Mouse (Mus musculus): Measurements from ENCODE around the gene Rnase13. TPM values are rescaled to one million over a fixed set of nuclear protein-coding genes. Genes with fewer than 3 reads are reported as not detected.
A peak's percentile ranks its signal among the peaks of the same experiment; 100 is the strongest.
"Not testable (repeated sequence)": the region's sequence is repeated elsewhere in the genome, so short reads cannot be mapped to it uniquely, and the experiment has no call there.

Gene Rnase13
- not detected for total RNA-seq (2021)

DNA sequence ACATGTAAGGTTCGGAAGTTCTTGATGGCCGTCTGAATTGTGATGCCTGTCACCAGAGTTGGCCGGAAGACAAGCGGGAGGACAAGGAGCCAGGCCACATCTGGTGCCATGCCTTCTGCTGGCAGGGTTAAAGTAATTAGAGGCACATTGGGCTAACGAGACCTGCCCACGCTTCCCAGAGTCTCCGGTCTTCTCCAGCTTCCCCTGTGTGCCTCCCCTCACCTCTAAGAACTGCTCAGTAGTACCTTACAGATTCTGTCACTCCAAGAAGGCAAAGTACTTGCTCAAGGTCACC is at the start of gene Rnase13:
Gene Rnase13 (minus strand): TSS at position 203 of the 295 bp plus-strand sequence.
- intact Hi-C loops (cut with DNase I), result no loop called here
- DNase-seq (ENCODE audit: extremely low spot score in 1 of 2, low spot score in 2 of 2), result no peak

DNA sequence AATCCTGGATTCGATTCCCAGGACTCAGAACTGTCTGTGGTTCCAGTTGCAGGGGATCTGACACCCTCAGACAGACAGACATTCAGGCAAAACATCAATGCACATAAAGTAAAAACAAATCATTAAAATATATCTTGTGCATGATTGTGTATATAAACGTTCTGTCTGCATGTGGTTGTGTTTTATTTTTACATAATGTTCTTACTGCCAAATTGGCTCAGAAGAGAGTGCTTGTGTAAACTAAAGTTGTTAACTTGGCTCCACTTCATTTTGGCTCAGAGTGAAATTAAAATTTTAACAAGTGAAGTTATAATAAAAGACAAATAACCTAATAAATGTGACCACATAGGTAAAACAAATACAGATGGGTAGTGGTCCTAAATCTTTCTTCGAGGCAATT is 44.8 kb upstream of the Rnase13 start:
- intact Hi-C loops (cut with DNase I), result no loop called here
- DNase-seq (ENCODE audit: extremely low spot score in 1 of 2, low spot score in 2 of 2), result no peak

DNA sequence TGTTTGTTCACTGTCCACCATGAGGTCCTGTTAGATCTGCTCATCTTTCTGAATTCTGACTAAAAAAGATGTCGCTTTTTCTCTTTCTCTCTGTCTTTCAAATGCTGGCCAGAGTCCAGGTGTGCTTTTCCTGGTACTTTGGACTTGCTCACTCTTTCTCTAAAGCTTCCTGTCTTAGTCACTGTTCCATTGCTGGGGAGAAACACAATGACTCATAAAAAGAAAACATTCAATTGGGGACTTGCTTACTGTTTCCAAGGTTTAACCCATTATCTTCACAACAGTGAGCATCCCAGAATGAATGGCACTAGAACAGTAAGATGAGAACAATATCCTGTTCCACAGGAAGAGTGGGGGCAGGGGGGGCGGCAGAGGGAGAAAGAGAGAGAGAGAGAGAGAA is 37.7 kb upstream of the Rnase13 start:
- no peak for DNase-seq (ENCODE audit: extremely low spot score in 1 of 2, low spot score in 2 of 2)
- intact Hi-C loops (cut with DNase I), result no loop called here

DNA sequence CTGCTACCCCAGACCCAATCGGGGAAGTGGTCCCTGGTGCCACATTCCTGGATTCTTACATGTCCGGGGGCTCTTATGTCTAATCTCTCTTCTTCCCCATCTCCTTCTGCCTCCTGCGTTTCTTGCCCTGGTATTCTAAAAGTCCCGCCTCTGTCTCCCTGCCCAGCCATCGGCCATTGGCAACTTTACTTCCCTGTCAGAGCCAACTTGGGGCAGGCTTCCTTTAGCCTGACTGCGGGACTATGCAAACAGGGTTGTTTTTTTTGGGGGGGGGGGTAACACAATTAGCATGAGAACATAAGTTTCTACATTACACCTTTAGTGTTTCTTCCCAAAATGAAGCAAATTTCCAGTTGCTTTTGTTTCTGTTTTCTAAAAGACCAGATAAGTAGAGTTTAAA is 20.8 kb upstream of the Rnase13 start:
- intact Hi-C loops (cut with DNase I), result no loop called here
- no peak for DNase-seq (ENCODE audit: extremely low spot score in 1 of 2, low spot score in 2 of 2)

DNA sequence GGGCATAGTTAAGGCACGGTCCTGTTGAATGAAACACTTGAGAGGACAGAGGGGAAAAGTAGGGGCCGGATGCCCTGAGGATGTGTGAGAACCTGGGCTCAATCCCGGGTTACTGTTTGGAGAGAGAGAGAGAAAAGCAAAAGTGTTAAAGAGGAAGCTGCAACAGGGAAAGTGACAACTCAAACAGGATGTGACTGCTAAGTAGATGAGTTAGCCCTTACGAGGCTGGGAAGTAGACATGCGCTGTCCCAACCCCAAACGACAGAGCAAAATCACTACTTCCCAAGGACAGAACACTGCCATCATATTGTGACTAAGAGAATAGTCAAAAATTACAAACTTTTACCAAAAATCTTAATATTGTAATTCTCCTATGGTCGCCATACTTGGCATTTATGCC is 19.7 kb upstream of the Rnase13 start:
- no peak for DNase-seq (ENCODE audit: extremely low spot score in 1 of 2, low spot score in 2 of 2)
- intact Hi-C loops (cut with DNase I), result no loop called here

DNA sequence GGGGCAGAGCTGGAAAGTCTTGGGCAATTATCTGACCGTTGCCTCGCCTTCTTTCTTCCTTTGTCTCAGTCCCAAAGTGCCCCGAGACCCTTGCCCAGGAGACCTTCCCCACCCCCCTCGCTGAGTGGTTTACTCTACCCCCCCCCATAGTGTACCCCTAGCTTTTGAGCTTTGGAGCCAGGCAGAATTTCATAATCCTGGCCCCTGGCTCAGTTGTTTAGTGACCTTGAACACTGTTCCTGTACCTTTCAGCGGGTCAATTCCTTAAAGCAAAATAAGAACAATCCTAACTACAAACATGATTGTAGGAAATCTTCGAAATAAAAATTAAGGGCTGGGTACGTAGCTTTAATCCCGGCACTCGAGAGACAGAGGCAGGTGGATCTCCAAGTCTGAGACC is 19.0 kb upstream of the Rnase13 start:
- intact Hi-C loops (cut with DNase I), result no loop called here
- no peak for DNase-seq (ENCODE audit: extremely low spot score in 1 of 2, low spot score in 2 of 2)

DNA sequence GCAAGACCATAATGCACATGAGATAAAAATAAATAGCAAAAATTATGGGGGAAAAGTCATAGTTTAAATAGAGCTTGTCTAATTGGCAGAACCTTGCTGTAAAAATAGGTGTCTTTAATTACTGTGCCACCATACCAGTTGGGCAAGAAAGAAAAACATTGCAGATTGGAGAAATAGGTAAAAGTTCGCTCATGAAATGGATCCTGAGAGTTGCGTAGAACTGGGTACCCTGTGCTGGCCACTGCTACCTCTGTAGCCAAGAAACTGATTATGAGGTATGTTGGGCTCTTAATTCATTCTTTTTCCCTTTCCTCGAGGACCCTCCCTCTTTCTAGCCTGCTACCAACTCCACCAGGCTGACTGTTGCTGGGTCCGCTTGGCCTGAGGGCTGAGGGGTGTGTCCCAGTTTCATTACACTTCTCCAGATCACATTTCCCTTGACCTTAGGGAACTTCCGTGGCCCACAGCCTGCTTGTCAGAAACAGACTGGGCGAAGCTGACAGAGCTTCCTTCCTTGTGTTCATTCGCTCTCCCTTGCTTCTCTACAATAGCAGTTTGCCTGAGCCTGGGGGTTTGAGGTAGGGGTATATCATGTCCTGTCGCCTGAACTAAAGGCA is 18.5 kb upstream of the Rnase13 start:
- no peak for DNase-seq (ENCODE audit: extremely low spot score in 1 of 2, low spot score in 2 of 2)
- intact Hi-C loops (cut with DNase I), result no loop called here

DNA sequence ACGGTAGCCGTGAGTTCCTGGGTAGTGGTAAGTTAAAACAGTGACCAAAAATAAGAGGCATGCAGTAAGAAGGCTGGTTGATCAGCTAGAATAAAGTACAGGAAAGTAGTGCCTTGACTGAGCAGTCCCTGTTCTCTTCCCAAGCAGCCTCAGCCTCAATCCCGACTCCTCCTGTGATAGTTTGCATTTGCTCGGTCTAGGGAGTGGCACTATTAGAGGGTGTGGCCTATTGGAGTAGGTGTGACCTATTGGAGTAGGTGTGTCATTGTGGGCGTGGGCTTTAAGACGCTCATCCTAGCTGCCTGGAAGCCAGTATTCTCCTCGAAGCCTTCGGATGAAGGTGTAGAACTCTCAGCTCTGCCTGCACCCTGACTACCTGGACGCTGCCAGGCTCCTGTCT is 16.4 kb upstream of the Rnase13 start:
- intact Hi-C loops (cut with DNase I), result no loop called here
- DNase-seq (ENCODE audit: extremely low spot score in 1 of 2, low spot score in 2 of 2), result no peak

DNA sequence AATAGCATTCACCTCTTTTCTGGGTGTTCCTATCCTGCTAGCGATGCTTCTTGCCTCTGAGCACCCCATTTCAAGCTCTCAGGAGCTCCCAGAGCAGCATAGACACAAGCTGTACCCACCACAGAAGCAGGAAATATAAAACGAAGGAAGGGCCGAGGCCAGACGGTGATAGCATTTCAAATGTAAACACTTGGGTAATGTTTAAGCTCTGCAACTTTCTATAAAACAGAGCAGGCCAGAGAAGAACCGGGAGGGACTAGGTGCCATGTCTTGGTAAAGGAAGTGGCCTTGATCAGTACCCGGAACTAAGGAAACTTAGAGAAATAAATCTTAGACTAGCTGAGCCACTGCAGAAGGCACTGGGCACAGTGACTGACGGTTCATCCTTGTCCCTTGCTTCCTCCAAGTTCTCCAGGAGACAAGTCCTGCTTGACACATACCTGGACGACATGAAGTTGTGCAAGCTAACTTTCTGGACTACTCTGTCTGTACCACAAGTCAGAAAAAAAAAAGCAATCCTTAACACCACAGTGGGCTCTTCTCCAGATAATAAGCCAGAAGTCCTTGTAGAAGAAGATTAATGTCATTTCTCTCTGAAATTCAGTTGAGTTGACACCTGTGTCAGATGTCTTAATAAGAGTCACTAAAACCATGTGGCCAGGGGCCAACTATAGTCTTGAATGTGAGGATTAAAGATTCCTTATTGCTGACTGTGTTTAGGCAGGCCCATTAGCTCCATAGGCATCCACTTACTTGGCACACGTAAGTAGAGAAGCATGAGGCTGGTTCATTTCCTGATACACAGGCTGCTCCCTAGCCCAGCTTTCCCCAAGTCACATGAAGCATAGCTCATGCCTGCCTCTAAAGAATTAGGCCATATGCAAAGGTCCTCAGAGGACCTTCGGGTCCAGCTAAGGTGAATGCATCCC is 9.8 kb upstream of the Rnase13 start:
- intact Hi-C loops (cut with DNase I), result no loop called here
- DNase-seq (ENCODE audit: extremely low spot score in 1 of 2, low spot score in 2 of 2), result no peak

DNA sequence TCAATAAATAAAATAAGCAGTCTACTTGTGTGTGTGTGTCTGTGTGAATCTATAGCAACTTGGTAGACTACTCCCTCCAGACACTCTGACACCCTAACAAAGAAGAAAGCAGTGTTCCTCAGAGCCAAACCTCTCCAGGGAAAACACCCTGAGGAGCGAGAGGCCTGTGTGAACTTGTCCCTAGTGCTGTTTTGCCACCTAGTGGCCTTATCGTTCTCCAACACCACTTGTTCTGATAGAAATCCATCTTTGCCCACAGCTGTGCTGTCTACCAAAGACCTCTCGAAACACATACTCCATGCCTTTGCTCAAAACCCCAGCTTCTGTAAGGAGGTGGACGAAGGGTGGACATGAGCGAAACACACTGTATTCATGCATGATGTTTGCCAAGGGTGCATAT is 8.3 kb upstream of the Rnase13 start:
- peak; percentile 76 to 77 for DNase-seq (ENCODE audit: extremely low spot score in 1 of 2, low spot score in 2 of 2)
- intact Hi-C loops (cut with DNase I), result loop anchor here (2.0 kb wide), 1 partner anchor 26 kb away; no protein-coding TSS in a partner anchor

DNA sequence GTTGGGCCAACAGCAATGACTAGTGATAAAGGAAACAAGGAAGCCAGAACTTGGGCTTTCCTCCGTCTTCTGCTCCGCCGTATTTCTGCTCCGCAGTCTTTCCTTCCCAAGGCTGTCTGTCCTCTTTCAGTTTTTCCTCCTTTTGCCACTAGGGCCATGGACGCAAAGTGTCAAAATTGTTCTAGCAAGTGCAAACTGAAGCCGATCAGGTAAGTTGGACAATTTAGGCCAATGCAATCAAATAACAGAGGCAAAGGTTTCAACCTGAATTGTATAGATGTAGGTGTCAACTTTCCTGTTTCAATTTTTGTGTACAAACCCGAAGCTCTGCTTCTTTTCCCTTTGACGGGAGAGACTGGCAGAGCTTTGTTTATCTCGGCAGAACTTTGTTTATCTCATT is 7.4 kb upstream of the Rnase13 start:
- intact Hi-C loops (cut with DNase I), result loop anchor here (2.0 kb wide), 1 partner anchor 25 kb away; no protein-coding TSS in a partner anchor
- DNase-seq (ENCODE audit: extremely low spot score in 1 of 2, low spot score in 2 of 2), result no peak

DNA sequence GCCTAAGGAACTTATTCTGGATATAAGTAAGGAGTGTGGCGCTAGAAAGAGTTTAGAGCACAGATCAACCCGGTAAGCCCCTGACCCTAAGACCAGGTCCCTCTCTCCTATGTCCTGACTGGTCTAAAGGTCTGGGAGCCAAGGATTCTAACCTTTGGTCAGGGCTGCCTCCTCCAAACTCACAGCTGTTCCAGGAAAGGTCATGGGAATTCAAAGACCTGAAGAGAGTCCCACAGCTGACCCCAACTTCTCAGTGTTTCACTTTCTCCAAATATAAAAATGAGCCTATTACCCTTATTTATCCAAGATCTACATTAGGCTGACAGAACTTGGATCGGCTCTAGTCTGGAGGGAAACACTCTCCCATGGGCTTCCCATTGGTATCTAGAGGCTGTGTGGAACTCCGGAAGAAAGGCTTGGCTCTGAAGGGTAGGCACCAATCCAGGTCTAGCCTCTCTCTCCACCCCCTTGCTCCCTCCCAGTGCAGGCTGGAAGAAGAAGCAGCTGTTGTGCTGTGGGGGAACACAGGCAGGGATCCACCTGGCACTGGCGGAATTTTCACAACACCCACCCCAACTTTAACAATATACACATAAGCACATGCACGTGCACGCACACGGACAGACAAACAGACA is 6.9 kb upstream of the Rnase13 start:
- peak; percentile 65 to 76 for DNase-seq (ENCODE audit: extremely low spot score in 1 of 2, low spot score in 2 of 2)
- intact Hi-C loops (cut with DNase I), result no loop called here

DNA sequence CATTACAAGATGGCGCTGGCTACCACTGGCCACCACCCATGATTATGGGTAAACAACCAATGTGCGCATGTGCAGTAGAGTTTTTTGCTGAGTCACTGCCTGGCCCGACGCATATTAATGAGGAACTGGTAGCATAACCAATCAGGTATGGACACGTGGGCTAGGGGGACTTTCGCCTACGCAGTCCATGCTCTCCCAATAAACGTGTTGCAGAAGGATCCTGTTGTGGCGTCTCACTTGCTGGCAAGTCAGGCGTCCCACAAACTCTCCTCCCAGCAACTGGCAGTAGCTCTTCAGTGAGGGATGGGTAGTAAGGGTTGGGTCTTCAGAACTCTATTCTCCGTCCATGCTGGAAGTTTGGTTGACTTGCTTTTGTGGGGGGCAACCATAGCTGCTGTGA is 4.4 kb upstream of the Rnase13 start:
- not testable (repeated sequence) for DNase-seq (ENCODE audit: extremely low spot score in 1 of 2, low spot score in 2 of 2)

DNA sequence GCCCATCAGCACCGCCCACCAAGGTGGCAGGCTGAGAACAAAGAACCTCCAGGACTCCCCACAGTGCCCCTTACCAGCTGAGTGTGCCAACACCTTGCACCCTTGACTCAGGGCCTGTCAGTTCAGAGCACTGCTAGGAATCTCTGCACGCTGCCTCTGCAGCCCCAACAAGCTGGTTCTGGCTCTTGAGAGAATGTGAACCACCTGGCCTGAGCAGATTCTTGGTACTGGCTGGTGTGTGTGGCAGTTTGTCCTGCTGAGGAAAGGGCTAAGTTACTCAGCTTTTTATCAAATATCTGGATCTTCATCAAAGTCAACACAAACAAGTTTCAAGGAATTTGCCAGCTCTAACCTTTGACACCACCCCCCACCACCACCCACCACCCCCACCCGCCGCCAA is 919 bp upstream of the Rnase13 start:
- intact Hi-C loops (cut with DNase I), result no loop called here
- no peak for DNase-seq (ENCODE audit: extremely low spot score in 1 of 2, low spot score in 2 of 2)

More for the DNA sequence above, 4.4 kb upstream of the Rnase13 start:
- intact Hi-C loops (cut with DNase I), result not testable (repeated sequence)

DNA sequence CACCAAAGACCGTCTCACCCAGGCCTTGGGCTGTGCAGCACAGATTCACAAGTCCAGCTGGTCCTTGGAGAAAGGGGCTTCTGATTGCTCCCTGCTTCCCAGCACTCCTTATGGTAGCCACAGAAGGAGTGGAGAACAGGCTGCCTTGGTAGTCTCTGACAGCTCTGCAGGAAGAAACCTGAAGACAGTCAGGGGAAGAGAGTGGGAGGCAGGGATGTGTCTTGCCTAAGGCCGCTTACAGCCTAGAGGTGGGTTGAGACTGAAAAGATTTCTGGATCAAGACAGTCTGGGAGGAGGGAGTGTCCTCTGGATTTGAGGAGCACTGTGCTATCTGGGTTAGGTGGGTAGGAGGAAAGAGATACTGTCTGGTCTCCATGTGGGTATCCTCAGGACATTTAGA is 337 bp upstream of the Rnase13 start:
- intact Hi-C loops (cut with DNase I), result no loop called here
- DNase-seq (ENCODE audit: extremely low spot score in 1 of 2, low spot score in 2 of 2), result no peak

DNA sequence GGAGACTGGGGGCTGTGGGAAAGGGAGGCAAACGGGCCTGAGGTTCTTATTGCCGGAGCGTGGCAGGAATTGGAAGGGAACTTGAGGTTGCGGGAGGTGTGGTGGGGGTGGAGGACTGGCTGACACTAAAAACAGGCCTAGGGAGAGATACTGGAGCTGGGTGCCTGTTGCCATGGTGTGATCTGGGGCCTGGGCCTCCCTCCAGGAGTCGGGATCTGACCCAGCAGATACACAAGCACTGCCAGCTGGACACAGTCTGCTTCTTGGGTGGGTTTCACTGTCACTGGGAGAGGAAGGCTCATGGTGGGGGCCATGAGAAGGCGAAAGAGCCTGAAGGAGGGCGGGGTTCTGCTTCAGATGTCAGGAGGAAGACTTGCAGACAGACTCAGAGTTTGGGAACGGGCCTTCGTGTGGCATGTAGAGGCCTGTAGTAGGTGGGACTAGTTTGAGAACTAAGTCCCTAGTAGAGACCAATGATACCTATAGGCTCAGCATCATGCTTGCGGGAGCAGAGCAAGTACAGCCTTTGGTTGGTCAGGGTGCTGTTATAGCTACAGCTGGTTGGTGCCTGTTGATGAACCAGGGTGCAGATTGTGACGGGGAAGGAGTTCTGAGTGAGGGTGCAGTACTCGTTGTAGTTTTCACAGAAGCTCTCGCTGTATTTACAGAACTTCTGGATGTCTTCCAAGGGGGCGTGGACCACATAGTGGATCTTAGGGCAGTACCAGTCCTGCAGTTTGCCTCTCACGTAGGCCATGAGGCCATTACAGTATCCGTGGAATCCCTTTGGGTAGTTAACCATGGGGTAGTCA is 608 bp downstream of the Rnase13 start:
- DNase-seq (ENCODE audit: extremely low spot score in 1 of 2, low spot score in 2 of 2), result peak; percentile 56 to 68
- intact Hi-C loops (cut with DNase I), result no loop called here

DNA sequence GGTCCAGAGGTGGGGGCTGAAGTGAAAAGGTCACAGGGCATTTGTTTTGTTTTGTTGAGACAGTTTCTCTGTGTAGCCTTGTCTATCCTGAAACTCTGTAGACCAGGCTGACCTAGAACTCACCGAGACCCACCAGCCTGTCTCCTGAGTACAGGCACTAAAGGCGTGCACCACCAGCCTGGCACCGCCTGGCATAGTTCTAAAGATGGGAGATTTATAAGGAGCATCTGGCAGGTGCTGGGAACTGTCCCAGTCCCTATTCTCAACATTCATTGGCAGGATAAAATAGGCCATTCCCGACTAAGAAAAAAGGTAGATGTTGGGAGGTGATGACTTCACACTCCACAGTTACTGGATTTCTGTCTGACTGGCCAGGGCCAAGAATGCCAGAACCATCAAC is 3.6 kb downstream of the Rnase13 start:
- no peak for DNase-seq (ENCODE audit: extremely low spot score in 1 of 2, low spot score in 2 of 2)
- intact Hi-C loops (cut with DNase I), result no loop called here

DNA sequence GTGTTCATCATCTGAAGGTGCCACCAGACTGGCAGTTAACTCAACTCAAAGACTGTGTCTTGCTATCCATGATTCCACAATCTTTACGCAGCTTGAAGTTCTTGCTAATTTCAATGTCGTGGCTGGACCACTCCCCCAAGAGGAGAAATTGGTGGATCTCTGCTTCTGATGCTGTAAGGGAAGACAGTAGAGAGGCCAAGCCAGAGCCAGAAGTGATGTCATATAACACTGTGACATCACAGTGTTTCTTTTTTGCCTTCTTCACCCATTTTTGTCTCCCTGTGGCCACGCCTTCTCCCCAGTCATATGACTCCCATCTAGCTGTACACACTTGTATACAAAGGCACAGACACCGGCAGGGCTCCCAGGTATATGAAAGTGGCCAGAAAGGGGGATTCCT is 4.4 kb downstream of the Rnase13 start, which contains the start of gene Tppp2:
Gene Tppp2 (plus strand): TSS at position 301 of the 400 bp plus-strand sequence.
- no peak for DNase-seq (ENCODE audit: extremely low spot score in 1 of 2, low spot score in 2 of 2)
- intact Hi-C loops (cut with DNase I), result no loop called here

DNA sequence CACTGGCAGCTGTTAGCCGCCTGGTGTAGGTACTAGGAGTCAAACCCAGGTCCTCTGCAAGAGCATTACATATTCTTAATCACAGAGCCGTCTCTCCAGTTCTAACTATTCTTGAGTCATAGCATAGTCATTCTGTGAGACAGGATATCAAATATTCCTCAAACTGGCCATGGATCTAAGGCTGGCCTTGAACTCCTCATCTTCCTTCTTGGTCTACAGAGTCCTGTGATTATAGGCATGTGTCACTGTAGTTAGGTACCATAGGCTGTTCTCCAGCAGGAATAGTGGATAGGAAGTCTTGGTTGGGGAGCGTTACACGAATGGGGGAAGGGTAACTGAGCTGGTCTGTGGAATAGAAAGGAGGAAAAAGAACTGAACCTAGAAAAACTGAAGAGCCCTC is 6.0 kb downstream of the Rnase13 start:
- DNase-seq (ENCODE audit: extremely low spot score in 1 of 2, low spot score in 2 of 2), result no peak
- intact Hi-C loops (cut with DNase I), result no loop called here
